Mouse (Mus musculus): ENCODE measurements around the gene Pikfyve.

GRCm38 (mm10) chr1:65183994-65184393 lies 2.5 kb upstream of the Pikfyve start:
- TF ChIP-seq TAL1 (IDR thresholded peaks at IDR 0.05; ENCODE audit: low read length) (no peak), GATA1 (IDR thresholded peaks at IDR 0.05; ENCODE audit: low read length) (no peak)

All from erythroblast, embryonic 14.5 days (primary cell).